Mouse (Mus musculus): ENCODE measurements at regions not wholly inside any gene's neighbourhood (a gene's known extent, or its start where the extent isn't known, plus 50 kb on each side); places are given as distances from the start of the nearest gene placed in this dataset.

GRCm38 (mm10) chr2:138827813-138828570, 571.6 kb downstream of the Btbd3 start:
- no peak for DNase-seq

GRCm38 (mm10) chr2:138838846-138839245, 582.5 kb downstream of the Btbd3 start:
- DNase-seq: no peak

- no peak for DNase-seq
These were observed 602.8 kb downstream of the Btbd3 start for GRCm38 (mm10) chr2:138859121-138859520.

- no peak for DNase-seq
These were observed 597.1 kb upstream of the Sptlc3 start for GRCm38 (mm10) chr2:138896563-138896962.

- DNase-seq: no peak
These were observed 596.6 kb upstream of the Sptlc3 start for GRCm38 (mm10) chr2:138897101-138897500.

- DNase-seq: peak; percentile 1
These were observed 556.5 kb upstream of the Sptlc3 start for GRCm38 (mm10) chr2:138937165-138937564.

GRCm38 (mm10) chr2:138939367-138939766, 554.3 kb upstream of the Sptlc3 start:
- DNase-seq: no peak

GRCm38 (mm10) chr2:138966110-138966790, 527.5 kb upstream of the Sptlc3 start:
- no peak for DNase-seq

GRCm38 (mm10) chr2:138974548-138974947, 519.2 kb upstream of the Sptlc3 start:
- DNase-seq: no peak

- no peak for DNase-seq
These were observed 503.7 kb upstream of the Sptlc3 start for GRCm38 (mm10) chr2:138990031-138990430.

- no peak for DNase-seq
These were observed 461.5 kb upstream of the Sptlc3 start for GRCm38 (mm10) chr2:139032105-139032812.

GRCm38 (mm10) chr2:139034800-139035199, 458.9 kb upstream of the Sptlc3 start:
- no peak for DNase-seq

- DNase-seq: no peak
These were observed 451.9 kb upstream of the Sptlc3 start for GRCm38 (mm10) chr2:139041671-139042273.

- DNase-seq: no peak
These were observed 449.0 kb upstream of the Sptlc3 start for GRCm38 (mm10) chr2:139044684-139045083.

GRCm38 (mm10) chr2:139055249-139055648, 438.5 kb upstream of the Sptlc3 start:
- no peak for DNase-seq

GRCm38 (mm10) chr2:139069276-139069961, 424.3 kb upstream of the Sptlc3 start:
- DNase-seq: no peak

- DNase-seq: no peak
These were observed 422.0 kb upstream of the Sptlc3 start for GRCm38 (mm10) chr2:139071690-139072089.

- DNase-seq: no peak
These were observed 400.1 kb upstream of the Sptlc3 start for GRCm38 (mm10) chr2:139093487-139094066.

- DNase-seq: no peak
These were observed 382.0 kb upstream of the Sptlc3 start for GRCm38 (mm10) chr2:139111669-139112068.

- no peak for DNase-seq
These were observed 379.2 kb upstream of the Sptlc3 start for GRCm38 (mm10) chr2:139114523-139114922.

- DNase-seq: no peak
These were observed 372.8 kb upstream of the Sptlc3 start for GRCm38 (mm10) chr2:139120905-139121304.

- no peak for DNase-seq
These were observed 361.6 kb upstream of the Sptlc3 start for GRCm38 (mm10) chr2:139132121-139132520.

All from lung, postnatal 36 days (tissue).